Mouse (Mus musculus): Measurements from ENCODE around the gene Kdm2b. TPM values are rescaled to one million over a fixed set of nuclear protein-coding genes. Genes with fewer than 3 reads are reported as not detected.
A peak's percentile ranks its signal among the peaks of the same experiment; 100 is the strongest.

Gene Kdm2b
- total and polyA plus RNA-seq, 3 experiments: 29.2 to 48.9 TPM; not detected in 1

DNA sequence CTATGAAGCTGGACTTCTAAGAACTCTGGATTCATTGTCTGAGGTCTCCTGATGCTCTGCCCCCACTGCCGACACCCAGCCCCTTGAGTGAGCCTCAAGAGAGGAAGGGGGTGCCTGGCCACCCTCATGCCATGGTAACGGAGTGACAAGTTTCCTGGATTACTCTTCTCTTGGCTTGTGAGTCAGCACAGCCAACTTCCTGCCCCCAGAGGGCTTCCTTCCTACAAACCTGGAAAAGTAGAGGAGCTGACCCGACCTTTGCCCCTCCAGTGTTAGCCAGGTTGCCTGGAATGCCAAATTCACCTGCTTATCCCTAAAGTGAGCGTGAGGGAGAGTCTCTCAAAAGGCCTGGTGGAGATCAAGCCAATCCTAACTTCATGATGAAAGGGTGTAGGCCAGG is 27.9 kb upstream of the Kdm2b start:
- Histone ChIP-seq H3K4me1 (ENCODE audit: control insufficient read depth in 1 of 2, insufficient read depth in 2 of 2, low read length in 2 of 2) (peaks cover 0 to 11% of the 10 kb centered on the region in 2 experiments; a peak in 2 of 4 replicates), H3K9me3 (replicated peaks; ENCODE audit: insufficient read depth, low read length) (no peaks in the 10 kb centered on the region), H3K9ac (ENCODE audit: control insufficient read depth, low read depth, low read length, poor library complexity, severe bottlenecking) (no peak overlapping the region), H3K36me3 (ENCODE audit: control insufficient read depth in 1 of 2, insufficient read depth in 2 of 2, low read length in 2 of 2) (peaks cover 0 to 8% of the 10 kb centered on the region in 2 experiments; a peak in 2 of 4 replicates), H3K27ac (ENCODE audit: control insufficient read depth, low read depth, low read length) (no peak overlapping the region), H3K79me2 (ENCODE audit: control insufficient read depth, insufficient read depth, low read length, poor library complexity) (peaks cover 6% of the 10 kb centered on the region), H3K4me3 (ENCODE audit: control insufficient read depth in 1 of 2, insufficient read depth in 1 of 2, low read depth in 2 of 2, low read length in 2 of 2) (no peak overlapping the region), H3K27me3 (ENCODE audit: control insufficient read depth in 1 of 2, insufficient read depth in 2 of 2, low read length in 2 of 2) (no peaks in the 10 kb centered on the region)
- DNase-seq (ENCODE audit: low read depth, low spot score): no peak
- no peak for TF ChIP-seq SIN3A (IDR thresholded peaks at IDR 0.05; ENCODE audit: low read length)
- no peak for TF ChIP-seq TAL1 (IDR thresholded peaks at IDR 0.05; ENCODE audit: low read length)
- TF ChIP-seq EP300 (IDR thresholded peaks at IDR 0.05; ENCODE audit: low read depth in 1 of 2, low read length in 2 of 2): no peak
- TF ChIP-seq ZMIZ1 (IDR thresholded peaks at IDR 0.05; ENCODE audit: low read depth, low read length): no peak
- no peak for TF ChIP-seq POLR2A (IDR thresholded peaks at IDR 0.05; ENCODE audit: control insufficient read depth in 1 of 2, insufficient read depth in 1 of 2, low read depth in 1 of 2, low read length in 2 of 2, poor library complexity in 1 of 2)

DNA sequence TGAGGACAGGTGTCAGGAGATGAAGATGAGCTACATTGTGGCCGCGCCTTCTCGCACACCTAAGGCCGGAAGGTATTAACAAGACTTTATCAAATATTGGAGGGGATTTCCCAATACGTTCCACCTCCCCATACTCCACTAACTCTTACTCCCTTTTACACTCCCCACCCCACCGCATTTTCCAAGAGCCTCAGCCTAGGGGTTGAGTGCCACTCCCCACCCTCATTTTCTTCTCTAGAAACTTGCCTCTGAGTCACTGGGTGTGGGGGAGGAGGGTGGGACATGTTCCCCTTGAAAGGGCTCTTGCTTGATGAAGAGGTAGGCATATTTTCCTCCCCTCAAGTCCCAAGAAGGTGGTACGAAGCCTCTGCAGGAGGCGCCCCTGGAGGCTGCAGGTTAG is 26.3 kb upstream of the Kdm2b start:
- no peak for TF ChIP-seq USF2 (IDR thresholded peaks at IDR 0.05; ENCODE audit: borderline replicate concordance in 1 of 2, insufficient read depth in 1 of 2, low read depth in 1 of 2, low read length in 2 of 2)
- TF ChIP-seq MAX (IDR thresholded peaks at IDR 0.05; ENCODE audit: low read length): no peak
- no peak for TF ChIP-seq ETS1 (IDR thresholded peaks at IDR 0.05; ENCODE audit: low read depth, low read length)
- no peak for TF ChIP-seq KAT2A (conservative IDR thresholded peaks at IDR 0.05; ENCODE audit: low read depth, low read length)
- TF ChIP-seq POLR2A (IDR thresholded peaks at IDR 0.05; ENCODE audit: control insufficient read depth in 1 of 2, insufficient read depth in 1 of 2, low read depth in 1 of 2, low read length in 2 of 2, poor library complexity in 1 of 2): no peak
- no peak for TF ChIP-seq MAFK (IDR thresholded peaks at IDR 0.05; ENCODE audit: borderline replicate concordance, low read depth, low read length)
- TF ChIP-seq CHD2 (IDR thresholded peaks at IDR 0.05; ENCODE audit: low read length): no peak
- TF ChIP-seq POLR2AphosphoS5 (IDR thresholded peaks at IDR 0.05; ENCODE audit: borderline replicate concordance, low read depth, low read length): no peak
- TF ChIP-seq POLR2AphosphoS2 (IDR thresholded peaks at IDR 0.05; ENCODE audit: low read length): no peak
- TF ChIP-seq ZNF384 (IDR thresholded peaks at IDR 0.05; ENCODE audit: low read depth, low read length): no peak
- peaks cover 0 to 11% of the 10 kb centered on the region in 2 experiments; a peak in 2 of 4 replicates for H3K4me1 ChIP-seq (ENCODE audit: control insufficient read depth in 1 of 2, insufficient read depth in 2 of 2, low read length in 2 of 2)
- H3K27me3 ChIP-seq (ENCODE audit: control insufficient read depth in 1 of 2, insufficient read depth in 2 of 2, low read length in 2 of 2): no peaks in the 10 kb centered on the region
- peak overlapping the region; percentile 79 to 85 for H3K4me3 ChIP-seq (ENCODE audit: control insufficient read depth in 1 of 2, insufficient read depth in 1 of 2, low read depth in 2 of 2, low read length in 2 of 2)
- H3K9ac ChIP-seq (ENCODE audit: control insufficient read depth, low read depth, low read length, poor library complexity, severe bottlenecking): peak overlapping the region; percentile 94
- H3K9me3 ChIP-seq (replicated peaks; ENCODE audit: insufficient read depth, low read length): no peaks in the 10 kb centered on the region
- H3K79me2 ChIP-seq (ENCODE audit: control insufficient read depth, insufficient read depth, low read length, poor library complexity): peaks cover 6% of the 10 kb centered on the region
- no peak overlapping the region for H3K27ac ChIP-seq (ENCODE audit: control insufficient read depth, low read depth, low read length)
- peaks cover 0 to 8% of the 10 kb centered on the region in 2 experiments; a peak in 2 of 4 replicates for H3K36me3 ChIP-seq (ENCODE audit: control insufficient read depth in 1 of 2, insufficient read depth in 2 of 2, low read length in 2 of 2)
- peak; percentile 39 for DNase-seq (ENCODE audit: low read depth, low spot score)

Data from MEL (cell line).